Mouse (Mus musculus) midbrain, postnatal 0 days (tissue): ENCODE data around the gene Pcbp2. TPM values are rescaled to one million over a fixed set of nuclear protein-coding genes. Genes with fewer than 3 reads are reported as not detected.
A peak's percentile ranks its signal among the peaks of the same experiment; 100 is the strongest.

Experiments used
- ATAC-seq: fragments of 200-750 bp; cut with Nextera tagmentation; 2 replicates; pipeline ENCODE4 v1.8.0; 2017; ENCODE audit warnings: moderate number of reproducible peaks, mild to moderate bottlenecking, moderate TSS enrichment, moderate library complexity; ENCODE audit not compliant: low FRiP score
- DNase-seq: peaks from one replicate; pipeline ENCODE4 v3.0.0-alpha.2; 2015; ENCODE audit warnings: low spot score
- H3K27ac ChIP-seq: fragments of 300-500 bp; sonication (generic); 2 replicates; pipeline ENCODE4 v1.5.1; 2014; ENCODE audit warnings: low read depth, mild to moderate bottlenecking, low read length, mixed read lengths
- H3K27me3 ChIP-seq: fragments of 300-500 bp; sonication (generic); 2 replicates; pipeline ENCODE4 v1.6.1; 2014; ENCODE audit warnings: low read length, control low read depth, mixed read lengths; ENCODE audit not compliant: insufficient read depth
- H3K36me3 ChIP-seq: fragments of 300-500 bp; sonication (generic); 2 replicates; pipeline ENCODE4 v1.6.1; 2014; ENCODE audit warnings: low read length, control low read depth, mixed read lengths; ENCODE audit not compliant: insufficient read depth
- H3K4me1 ChIP-seq: fragments of 300-500 bp; sonication (generic); 2 replicates; pipeline ENCODE4 v1.6.1; 2014; ENCODE audit warnings: mild to moderate bottlenecking, control low read depth, antibody characterized with exemption, low read length, mixed read lengths; ENCODE audit not compliant: insufficient read depth
- H3K4me2 ChIP-seq: fragments of 300-500 bp; sonication (generic); 2 replicates; pipeline ENCODE4 v1.6.1; 2014; ENCODE audit warnings: low read depth, mild to moderate bottlenecking, low read length, mixed read lengths; ENCODE audit not compliant: poor library complexity, severe bottlenecking
- H3K4me3 ChIP-seq: fragments of 300-500 bp; sonication (generic); 2 replicates; pipeline ENCODE4 v1.5.1; 2014; ENCODE audit warnings: low read depth, mild to moderate bottlenecking, low read length, moderate library complexity
- H3K9ac ChIP-seq: fragments of 300-500 bp; sonication (generic); replicated peaks from 2 replicates; pipeline ENCODE4 v1.6.1; 2014; ENCODE audit warnings: mild to moderate bottlenecking, low read length, moderate library complexity, mixed read lengths; ENCODE audit not compliant: poor library complexity, severe bottlenecking
- H3K9me3 ChIP-seq: fragments of 300-500 bp; sonication (generic); 2 replicates; pipeline ENCODE4 v1.6.1; 2016; ENCODE audit warnings: low read length, control low read depth
- CTCF ChIP-seq: IDR thresholded peaks from 2 replicates; pipeline ENCODE4 v1.5.1; 2016; ENCODE audit warnings: antibody characterized with exemption, mild to moderate bottlenecking
- WGBS: fragments of 180-500 bp; shearing (Covaris S2); extraction: QIAGEN DNeasy Blood & Tissue Kit; methylation state at CpG from one replicate; pipeline ENCODE4 v1.1.7; 2014; 5-methylcytosine and 5-hydroxymethylcytosine counted together
- polyA plus RNA-seq: library from polyadenylated mRNA; unstranded; fragments of >200 nt; fragmentation: Nextera tagmentation; extraction: Ambion mirVana; gene quantifications from 2 replicates; pipeline ENCODE4 v1.2.1, GENCODE M21; 2015
- total RNA-seq: library from RNA; depleted of rRNA; stranded (reverse); fragments of >200 nt; gene quantifications from 2 replicates; pipeline ENCODE4 v1.2.3, GENCODE M21; 2014; rRNA removed

Pcbp2 gene
- total RNA-seq (150 and 181 TPM in 2 replicates), polyA plus RNA-seq (90.3 and 103 TPM in 2 replicates)

GRCm38 (mm10) chr15:102470183-102470604 is at the start of gene Pcbp2:
Pcbp2 (plus strand) TSS chr15:102470539.
- Histone ChIP-seq H3K4me2 (peak within 1 kb of the TSS; percentile 56), H3K9me3 (no peaks in the 10 kb centered on the region), H3K4me1 (no peaks in the 10 kb centered on the region), H3K27ac (peak within 1 kb of the TSS; percentile 98), H3K36me3 (0 out of 2 replicates have a peak, but pooled peaks cover 3% of the 10 kb centered on the region), H3K9ac (peak within 1 kb of the TSS; percentile 87), H3K27me3 (no peaks in the 10 kb centered on the region), H3K4me3 (peak within 1 kb of the TSS; percentile 87)
- ATAC-seq (peak; percentile 99), DNase-seq (peak; percentile 99)
- WGBS, result under 1% methylated on average over 33 of the region's 40 CpGs
- peak; percentile 95 for TF ChIP-seq CTCF

- H3K36me3 ChIP-seq, result no peaks in the 10 kb centered on the region; the same call in 1 of the 2 replicates
- H3K27ac ChIP-seq, result no peak overlapping the region
- no peaks in the 10 kb centered on the region for H3K4me1 ChIP-seq
- no peaks in the 10 kb centered on the region for H3K27me3 ChIP-seq
- DNase-seq (no peak), ATAC-seq (no peak)
- WGBS, result 72% methylated on average over 1 of the region's 1 CpGs
- H3K9me3 ChIP-seq, result no peaks in the 10 kb centered on the region
- no peak for TF ChIP-seq CTCF
- no peak overlapping the region for H3K4me3 ChIP-seq
- H3K9ac ChIP-seq, result no peak overlapping the region
- no peak overlapping the region for H3K4me2 ChIP-seq
These were observed 49.4 kb upstream of the Pcbp2 start for GRCm38 (mm10) chr15:102420986-102421385.

GRCm38 (mm10) chr15:102421437-102421836 is 48.9 kb upstream of the Pcbp2 start:
- 55% methylated on average over 3 of the region's 3 CpGs for WGBS
- H3K27me3 ChIP-seq, result no peaks in the 10 kb centered on the region
- no peaks in the 10 kb centered on the region; the same call in 1 of the 2 replicates for H3K36me3 ChIP-seq
- peak; percentile 81 for DNase-seq
- H3K9ac ChIP-seq, result no peak overlapping the region
- no peaks in the 10 kb centered on the region for H3K9me3 ChIP-seq
- no peaks in the 10 kb centered on the region for H3K4me1 ChIP-seq
- no peak overlapping the region for H3K4me2 ChIP-seq
- no peak for ATAC-seq
- peak; percentile 76 for TF ChIP-seq CTCF
- H3K27ac ChIP-seq, result no peak overlapping the region
- no peak overlapping the region for H3K4me3 ChIP-seq

- no peaks in the 10 kb centered on the region for H3K27me3 ChIP-seq
- no peaks in the 10 kb centered on the region for H3K9me3 ChIP-seq
- H3K4me3 ChIP-seq, result no peak overlapping the region
- no peaks in the 10 kb centered on the region; the same call in 1 of the 2 replicates for H3K36me3 ChIP-seq
- ATAC-seq (no peak), DNase-seq (no peak)
- H3K27ac ChIP-seq, result no peak overlapping the region
- no peak overlapping the region for H3K4me2 ChIP-seq
- WGBS, result 94% methylated on average over 2 of the region's 2 CpGs
- no peaks in the 10 kb centered on the region for H3K4me1 ChIP-seq
- H3K9ac ChIP-seq, result no peak overlapping the region
- TF ChIP-seq CTCF, result no peak
These were observed 46.6 kb upstream of the Pcbp2 start for GRCm38 (mm10) chr15:102423602-102424240.

GRCm38 (mm10) chr15:102424657-102425056 is 45.7 kb upstream of the Pcbp2 start:
- Histone ChIP-seq H3K9ac (no peak overlapping the region), H3K27me3 (no peaks in the 10 kb centered on the region), H3K36me3 (peaks cover 3% of the 10 kb centered on the region), H3K27ac (no peak overlapping the region), H3K4me3 (no peak overlapping the region), H3K4me1 (no peaks in the 10 kb centered on the region), H3K9me3 (no peaks in the 10 kb centered on the region), H3K4me2 (no peak overlapping the region)
- DNase-seq, result no peak
- no peak for ATAC-seq
- no peak for TF ChIP-seq CTCF
- WGBS, result 86% methylated on average over 2 of the region's 2 CpGs

- Histone ChIP-seq H3K4me2 (no peak overlapping the region), H3K36me3 (peaks cover 12% of the 10 kb centered on the region), H3K9me3 (no peaks in the 10 kb centered on the region), H3K27ac (no peak overlapping the region), H3K27me3 (no peaks in the 10 kb centered on the region), H3K4me3 (no peak overlapping the region), H3K9ac (no peak overlapping the region), H3K4me1 (no peaks in the 10 kb centered on the region)
- 97% methylated on average over 1 of the region's 1 CpGs for WGBS
- no peak for TF ChIP-seq CTCF
- DNase-seq (no peak), ATAC-seq (no peak)
These were observed 43.4 kb upstream of the Pcbp2 start for GRCm38 (mm10) chr15:102426963-102427362.
